Mouse (Mus musculus) bone marrow macrophage, adult 2 months (primary cell): ENCODE measurements at regions not wholly inside any gene's neighbourhood (a gene's known extent, or its start where the extent isn't known, plus 50 kb on each side); places are given as distances from the start of the nearest gene placed in this dataset.

Experiments used
- CTCF ChIP-seq: IDR thresholded peaks from 2 replicates; pipeline ENCODE4 v1.5.1; 2012; ENCODE audit warnings: low read depth, mild to moderate bottlenecking, low read length, moderate library complexity
- POLR2A ChIP-seq: IDR thresholded peaks from 2 replicates; pipeline ENCODE4 v1.6.1; 2012; ENCODE audit warnings: mild to moderate bottlenecking, low read depth, low read length, borderline replicate concordance

DNA sequence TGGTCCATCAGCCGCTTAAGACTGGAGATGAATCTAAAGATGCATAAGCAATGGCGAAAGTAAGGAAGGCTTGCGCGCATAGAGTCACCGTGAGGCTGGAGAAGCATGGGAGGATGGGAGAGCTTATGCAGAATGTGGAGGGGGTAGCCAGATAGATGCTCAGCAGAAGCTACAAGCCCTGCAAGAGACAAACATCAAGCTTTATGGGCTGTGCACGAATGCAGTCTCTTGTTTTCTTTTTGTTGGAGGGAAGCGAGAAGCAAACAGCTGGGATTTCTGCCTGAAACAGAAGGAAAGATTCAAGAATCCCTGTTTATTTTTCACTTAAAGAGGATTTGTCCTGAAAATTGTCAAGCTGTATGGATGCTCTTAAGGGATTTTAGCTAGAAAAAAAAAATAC, 188.7 kb downstream of the Kctd12 start:
- TF ChIP-seq POLR2A (no peak), CTCF (no peak)
